Mouse (Mus musculus): ENCODE results near the gene Copz2.
"Not testable (repeated sequence)": the region's sequence is repeated elsewhere in the genome, so short reads cannot be mapped to it uniquely, and the experiment has no call there.

Gene Copz2

DNA sequence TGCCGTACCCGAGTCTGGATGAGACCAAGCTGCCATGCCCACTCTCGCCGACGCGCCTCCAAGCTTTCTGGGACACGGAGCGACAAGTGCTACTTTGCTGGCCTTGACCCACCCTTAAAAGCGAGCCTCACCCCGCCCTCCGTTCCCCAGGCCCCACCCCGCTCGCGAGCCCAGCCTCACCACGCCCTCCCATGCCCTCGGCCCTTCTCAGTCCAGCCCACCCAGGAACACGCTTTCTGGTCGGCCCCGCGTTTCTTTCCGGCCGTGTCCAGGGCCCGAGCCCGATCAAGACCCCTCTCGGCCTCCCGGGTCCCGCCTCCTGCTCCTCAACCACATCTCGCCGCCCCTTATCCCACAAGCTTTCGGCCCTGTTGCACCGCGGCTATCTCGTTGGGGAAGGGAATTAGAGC is 20.3 kb upstream of the Copz2 start:
- no peak for DNase-seq (ENCODE audit: low read depth)

GRCm38 (mm10) chr11:96829813-96830538 is 19.7 kb upstream of the Copz2 start, which contains the start of gene Nfe2l1:
TSS of gene Nfe2l1 (minus strand) at chr11:96829968.
- DNase-seq (ENCODE audit: low read depth) = peak; percentile 97

DNA sequence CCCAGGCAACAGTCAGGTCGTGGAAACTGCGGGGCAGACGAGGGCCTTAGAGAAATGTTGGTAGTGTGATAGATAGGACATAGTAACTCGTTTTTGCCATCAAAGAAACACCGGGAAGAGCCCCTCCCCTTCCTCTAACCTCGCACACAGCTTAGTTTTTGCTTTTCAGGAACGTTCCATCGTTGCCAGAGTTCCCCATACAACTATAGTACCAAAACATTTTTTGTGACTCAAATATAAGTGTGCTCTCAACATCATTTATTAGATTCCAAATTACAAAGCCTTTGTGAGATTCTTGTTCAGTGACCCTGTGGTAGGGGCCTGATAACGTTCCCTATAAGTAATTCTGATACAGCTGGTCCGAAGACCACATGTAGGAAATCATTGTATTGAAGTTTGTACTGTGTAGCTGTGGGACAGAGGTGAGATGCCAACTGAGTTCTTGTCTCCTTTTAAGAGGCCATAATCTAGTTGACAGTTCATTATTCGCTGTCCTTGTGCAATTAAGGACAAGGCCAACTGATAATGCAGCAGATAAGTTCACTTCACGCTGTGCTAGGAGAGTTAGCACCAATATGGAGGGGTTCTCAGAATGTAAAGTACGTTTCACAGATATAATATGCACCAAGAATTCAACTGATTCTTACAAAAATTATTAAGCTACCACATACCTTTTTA is 19.0 kb upstream of the Copz2 start:
- no peak for DNase-seq (ENCODE audit: low read depth)

DNA sequence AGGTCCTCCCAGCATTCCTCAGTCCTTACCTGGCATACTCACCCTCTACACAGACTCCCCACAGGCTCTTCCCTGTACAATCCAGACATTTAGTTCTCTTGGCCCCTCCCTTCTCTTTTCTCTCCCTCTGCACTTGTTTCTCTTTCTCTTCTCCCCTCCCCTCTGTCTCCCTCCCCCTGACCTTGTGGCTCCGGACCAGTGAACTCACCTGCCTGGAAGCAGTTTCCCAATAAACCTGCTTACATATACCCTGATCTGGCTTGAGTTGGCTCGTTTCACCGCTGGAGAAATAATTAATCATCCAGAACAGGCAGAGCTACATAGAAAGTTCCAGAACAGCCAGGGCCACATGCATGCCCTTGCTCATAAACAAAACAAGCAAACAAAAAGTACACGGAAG is 18.2 kb upstream of the Copz2 start:
- no peak for DNase-seq (ENCODE audit: low read depth)

- no peak for DNase-seq (ENCODE audit: low read depth)
Measured at GRCm38 (mm10) chr11:96832541-96832940, 17.1 kb upstream of the Copz2 start.

GRCm38 (mm10) chr11:96832973-96833372 is 16.7 kb upstream of the Copz2 start:
- DNase-seq (ENCODE audit: low read depth) = no peak

DNA sequence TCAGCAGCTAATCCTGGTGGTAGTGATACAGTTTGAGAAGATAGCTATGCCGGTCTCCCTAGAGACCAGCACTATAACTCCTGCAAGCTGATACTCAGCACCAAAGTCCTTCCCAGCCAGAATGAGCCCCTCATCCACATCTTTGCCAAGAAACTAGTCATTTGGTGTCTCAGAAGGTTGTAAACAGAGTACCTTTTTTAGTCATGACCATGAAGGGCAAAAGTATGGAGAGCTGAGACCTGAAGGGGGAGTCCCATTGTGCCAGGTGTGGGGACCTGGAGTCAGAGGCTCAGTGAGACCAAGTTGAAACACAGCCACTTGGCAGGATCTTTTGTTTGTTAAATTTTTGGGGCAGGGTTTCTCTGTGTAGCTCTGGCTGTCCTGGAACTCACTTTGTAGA is 15.5 kb upstream of the Copz2 start:
- DNase-seq (ENCODE audit: low read depth) = no peak

GRCm38 (mm10) chr11:96837298-96837697 is 12.4 kb upstream of the Copz2 start:
- DNase-seq (ENCODE audit: low read depth) = no peak

DNA sequence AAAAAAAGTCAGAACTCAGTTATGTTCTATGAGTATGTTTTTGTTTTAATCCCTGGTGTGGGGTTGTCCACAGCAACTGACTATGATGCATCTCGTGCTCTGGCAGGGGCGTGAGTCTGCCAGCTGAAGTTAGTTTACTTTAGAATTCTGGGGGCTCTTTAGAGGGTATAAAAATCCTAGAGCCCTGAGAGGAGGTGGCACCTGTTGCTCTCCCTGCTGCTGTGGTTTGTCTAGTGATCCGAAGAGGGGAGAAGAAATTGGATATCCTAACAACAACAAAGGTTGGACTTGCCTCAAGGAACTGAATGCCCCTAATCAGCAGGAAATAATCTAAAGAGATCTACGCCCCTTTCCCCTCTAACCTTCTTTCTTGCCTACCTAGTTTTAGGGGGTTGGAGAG is 11.3 kb upstream of the Copz2 start:
- no peak for DNase-seq (ENCODE audit: low read depth)

- no peak for DNase-seq (ENCODE audit: low read depth)
Measured at GRCm38 (mm10) chr11:96839428-96839827, 10.2 kb upstream of the Copz2 start.

DNA sequence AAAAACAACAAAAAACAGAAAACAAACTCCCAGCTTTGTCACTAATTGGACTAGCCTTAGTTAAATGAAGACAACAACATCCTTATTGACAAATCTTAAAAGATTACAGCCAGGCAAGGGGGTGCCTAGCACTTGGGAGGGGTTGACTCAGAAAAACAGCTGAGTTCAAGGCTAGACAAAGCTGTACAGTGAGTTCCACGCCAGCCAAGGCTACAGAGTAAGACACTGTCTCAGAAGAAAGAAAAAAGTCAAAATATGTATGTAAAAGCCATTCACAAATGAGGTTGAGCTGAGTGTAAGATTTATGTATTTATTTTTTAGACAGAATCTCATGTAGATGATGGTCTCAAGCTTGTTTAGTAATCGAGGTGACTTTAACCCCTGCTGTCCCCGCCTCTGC is 9.8 kb upstream of the Copz2 start:
- DNase-seq (ENCODE audit: low read depth) = no peak

- DNase-seq (ENCODE audit: low read depth) = no peak
Measured at GRCm38 (mm10) chr11:96840290-96840689, 9.4 kb upstream of the Copz2 start.

DNA sequence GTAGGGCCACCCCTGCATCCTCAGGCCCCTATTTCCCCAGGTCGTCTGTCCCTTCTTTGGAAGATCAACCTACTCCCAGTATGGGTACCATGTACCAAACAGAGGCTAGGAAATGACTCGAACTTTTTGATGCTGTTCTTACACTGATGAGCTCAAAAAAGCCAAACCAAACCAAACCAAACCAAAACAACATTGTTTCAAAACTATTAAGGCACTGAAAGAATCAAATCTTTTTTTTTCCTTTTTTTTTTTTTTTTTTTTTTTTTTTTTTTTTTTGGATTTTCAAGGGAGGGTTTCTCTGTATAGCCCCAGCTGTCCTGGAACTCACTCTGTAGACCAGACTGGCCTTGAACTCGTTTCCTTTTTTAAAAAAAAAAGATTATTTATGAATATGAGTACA is 6.0 kb upstream of the Copz2 start:
- DNase-seq (ENCODE audit: low read depth) = no peak

DNA sequence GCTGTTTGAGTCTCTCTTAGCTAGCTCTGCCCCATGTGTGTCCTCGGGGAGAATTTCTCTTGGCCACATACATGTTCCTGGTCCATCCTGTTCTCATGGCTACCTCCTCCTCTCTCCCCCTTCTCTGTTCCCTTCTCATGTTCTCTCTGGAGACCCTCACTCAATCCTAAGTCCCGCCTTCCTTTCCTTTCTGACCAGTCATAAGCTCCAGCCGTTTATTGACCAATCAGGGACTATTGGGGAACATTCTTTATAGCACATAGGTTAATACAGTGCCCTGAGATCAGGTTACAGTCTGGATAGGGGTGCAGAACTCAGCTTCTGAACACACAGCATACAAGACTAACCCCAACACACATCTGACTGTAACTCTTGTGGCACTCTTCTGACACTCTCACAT is 2.4 kb upstream of the Copz2 start:
- DNase-seq (ENCODE audit: low read depth) = no peak

GRCm38 (mm10) chr11:96848694-96849093 is 976 bp upstream of the Copz2 start:
- no peak for DNase-seq (ENCODE audit: low read depth)

DNA sequence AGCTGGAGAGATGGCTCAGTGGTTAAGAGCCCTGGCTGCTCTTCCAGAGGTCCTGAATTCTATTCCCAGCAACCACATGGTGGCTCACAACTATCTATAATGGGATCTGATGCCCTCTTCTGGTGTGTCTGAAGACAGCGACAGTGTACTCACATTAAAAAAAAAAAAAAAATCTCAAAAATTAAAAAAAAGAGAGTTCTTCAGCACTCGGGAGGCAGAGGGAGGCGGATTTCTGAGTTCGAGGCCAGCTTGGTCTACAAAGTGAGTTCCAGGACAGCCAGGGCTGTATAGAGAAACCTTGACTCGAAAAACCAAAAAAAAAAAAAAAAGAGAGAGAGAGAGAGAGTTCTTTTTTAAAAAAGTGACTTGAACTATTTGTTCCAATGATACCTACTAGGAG is 525 bp upstream of the Copz2 start:
- DNase-seq (ENCODE audit: low read depth) = not testable (repeated sequence)

DNA sequence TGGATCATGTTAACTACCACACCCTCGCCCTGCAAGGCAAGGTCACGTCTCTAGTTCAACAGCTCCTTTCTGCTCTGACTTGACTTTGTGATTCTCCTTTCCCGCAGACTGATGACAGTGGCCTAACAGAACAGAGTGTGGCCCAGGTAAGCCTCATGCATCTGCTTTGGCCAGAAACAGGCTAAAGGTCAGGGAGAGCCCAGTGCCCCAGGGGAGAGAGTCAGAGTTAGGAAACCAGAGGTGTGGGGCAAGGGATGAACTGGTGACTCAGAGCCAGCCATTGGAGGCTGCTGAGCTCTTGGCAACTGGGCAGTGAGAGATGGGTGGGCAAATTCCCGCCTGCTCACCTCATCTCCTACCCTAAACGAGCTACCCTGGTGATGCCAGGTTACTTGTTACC is 7.8 kb downstream of the Copz2 start:
- no peak for DNase-seq (ENCODE audit: low read depth)

GRCm38 (mm10) chr11:96859635-96860034 is 10.0 kb downstream of the Copz2 start:
- no peak for DNase-seq (ENCODE audit: low read depth)

DNA sequence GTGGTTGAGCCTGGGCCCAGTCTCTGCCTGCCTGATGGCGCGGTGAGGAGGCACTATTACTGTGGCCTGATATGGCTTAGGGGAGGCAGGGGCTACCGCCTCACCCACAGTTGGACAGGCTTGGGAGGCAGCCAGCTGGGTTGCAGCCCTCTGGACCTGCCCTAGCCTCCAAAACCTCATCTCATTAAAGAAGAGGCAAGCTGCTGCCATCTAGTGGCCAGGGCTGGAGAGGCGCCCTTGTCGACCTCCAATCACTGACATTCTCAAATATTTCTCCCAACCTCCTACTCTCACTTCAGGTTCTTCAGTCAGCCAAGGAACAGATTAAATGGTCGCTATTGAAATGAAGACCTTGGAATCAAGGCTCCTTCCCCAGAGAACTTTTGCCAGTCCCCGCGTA is 10.9 kb downstream of the Copz2 start:
- peak; percentile 87 for DNase-seq (ENCODE audit: low read depth)

DNA sequence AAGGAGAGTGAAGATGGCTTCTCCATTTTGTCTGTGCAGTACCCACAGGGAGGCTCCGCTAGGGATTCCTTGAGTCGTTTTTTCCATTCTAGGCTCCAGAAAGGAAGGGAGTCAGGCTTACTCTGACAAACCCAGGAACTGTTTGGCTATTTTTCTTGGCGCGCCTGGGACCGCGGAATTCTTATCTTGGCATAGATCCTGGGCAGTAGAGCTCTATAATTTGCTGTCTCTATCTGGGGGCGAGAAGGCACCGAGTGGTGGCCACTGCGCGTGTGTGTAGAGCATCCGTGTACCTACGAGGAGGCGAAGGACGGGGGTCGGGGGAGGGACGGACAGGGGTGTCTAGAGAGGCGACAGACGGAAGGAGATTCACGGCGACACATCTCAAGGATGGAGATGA is 11.8 kb downstream of the Copz2 start:
- no peak for DNase-seq (ENCODE audit: low read depth)

- peak; percentile 98 for DNase-seq (ENCODE audit: low read depth)
Measured at GRCm38 (mm10) chr11:96861878-96862289, 12.2 kb downstream of the Copz2 start.

DNA sequence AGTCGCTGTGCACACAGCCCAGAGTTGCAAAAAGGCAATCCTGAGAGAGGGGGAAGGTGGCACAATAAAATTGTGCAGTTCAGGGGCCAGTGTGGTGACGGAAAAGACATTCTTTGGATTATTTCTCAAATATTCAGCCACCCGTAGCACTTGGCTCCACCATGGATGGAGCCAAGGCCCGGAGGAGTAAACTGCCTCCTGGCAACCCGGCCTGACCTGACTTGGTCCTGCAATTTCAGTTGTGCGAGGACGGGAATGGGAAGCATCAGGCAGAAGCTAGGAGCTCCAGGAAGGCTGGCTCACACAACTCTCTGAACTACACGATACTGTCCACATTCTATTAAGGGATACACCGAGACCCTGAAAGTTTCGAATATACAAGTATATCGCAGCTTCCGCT is 12.9 kb downstream of the Copz2 start:
- no peak for DNase-seq (ENCODE audit: low read depth)

DNA sequence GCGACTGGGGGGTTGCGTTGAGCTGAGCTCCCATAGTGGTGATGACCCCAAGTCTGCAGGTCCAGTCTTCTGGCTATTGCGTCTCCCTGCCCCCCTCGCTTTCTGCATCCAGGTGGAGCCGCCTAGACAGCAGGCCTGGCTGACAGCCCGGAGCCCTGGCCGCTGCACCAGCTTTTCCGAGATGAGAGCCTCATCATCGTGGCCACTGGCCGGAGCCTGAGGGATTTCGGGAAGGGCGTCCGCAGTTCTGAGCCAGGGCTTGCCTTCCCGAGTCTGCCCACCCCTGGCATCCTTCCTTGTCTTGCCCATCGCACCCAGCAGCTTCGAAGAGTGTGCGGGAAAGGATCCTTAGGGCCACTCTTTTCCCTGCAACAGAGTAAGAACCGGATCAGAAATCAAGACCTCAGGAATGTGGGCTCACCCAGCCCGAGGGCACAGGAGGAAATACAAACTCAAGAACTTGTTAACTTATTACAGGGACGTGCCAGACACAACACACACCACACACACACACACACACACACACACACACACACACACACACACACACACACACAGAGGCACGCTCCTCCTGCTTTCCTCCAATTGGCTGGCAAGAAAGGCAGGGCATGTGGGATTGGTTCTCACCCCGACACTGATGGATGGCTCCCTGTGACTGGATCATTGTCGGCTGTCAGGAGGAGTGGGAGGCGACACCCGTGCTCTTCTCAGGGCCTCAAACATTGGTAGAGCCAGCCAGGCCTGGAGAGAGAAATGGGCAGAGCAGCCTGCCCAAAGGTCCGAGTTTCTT is 13.7 kb downstream of the Copz2 start:
- peak; percentile 16 for DNase-seq (ENCODE audit: low read depth)

All from naive thymus-derived CD4-positive, alpha-beta T cell, adult 2 months (primary cell).